Mouse (Mus musculus) limb, embryonic 12.5 days (tissue): ENCODE results near the gene Gli2. TPM values are rescaled to one million over a fixed set of nuclear protein-coding genes. Genes with fewer than 3 reads are reported as not detected.

Experiments
- ATAC-seq: fragments of 200-750 bp; cut with Nextera tagmentation; 2 replicates; pipeline ENCODE4 v1.8.0; 2017; ENCODE audit warnings: low read depth, moderate TSS enrichment; ENCODE audit not compliant: insufficient number of reproducible peaks, insufficient read depth, low FRiP score, low TSS enrichment
- H3K27ac ChIP-seq: fragments of 300-500 bp; sonication (generic); 2 replicates; pipeline ENCODE4 v1.5.1; 2016; ENCODE audit warnings: mild to moderate bottlenecking, moderate library complexity
- H3K27me3 ChIP-seq: fragments of 300-500 bp; sonication (generic); 2 replicates; pipeline ENCODE4 v1.6.1; 2016; ENCODE audit warnings: mild to moderate bottlenecking, moderate library complexity
- H3K36me3 ChIP-seq: fragments of 300-500 bp; sonication (generic); 2 replicates; pipeline ENCODE4 v1.6.1; 2016; ENCODE audit warnings: mild to moderate bottlenecking, moderate library complexity
- H3K4me1 ChIP-seq: fragments of 300-500 bp; sonication (generic); replicated peaks from 2 replicates; pipeline ENCODE4 v1.6.1; 2016
- H3K4me2 ChIP-seq: fragments of 300-500 bp; sonication (generic); 2 replicates; pipeline ENCODE4 v1.6.1; 2016; ENCODE audit warnings: mild to moderate bottlenecking, moderate library complexity
- H3K4me3 ChIP-seq: fragments of 300-500 bp; sonication (generic); replicated peaks from 2 replicates; pipeline ENCODE4 v1.5.1; 2016; ENCODE audit warnings: mild to moderate bottlenecking
- H3K9ac ChIP-seq: fragments of 300-500 bp; sonication (generic); replicated peaks from 2 replicates; pipeline ENCODE4 v1.6.1; 2016; ENCODE audit warnings: mild to moderate bottlenecking, moderate library complexity
- H3K9me3 ChIP-seq: fragments of 300-500 bp; sonication (generic); 2 replicates; pipeline ENCODE4 v1.6.1; 2016; ENCODE audit warnings: mild to moderate bottlenecking, moderate library complexity
- WGBS: fragments of 180-500 bp; shearing (Covaris S2); methylation state at CpG from one replicate; pipeline ENCODE4 v1.1.7; 2016; 5-methylcytosine and 5-hydroxymethylcytosine counted together
- polyA plus RNA-seq: library from polyadenylated mRNA; unstranded; fragments of >200 nt; fragmentation: Nextera tagmentation; extraction: Ambion mirVana; gene quantifications from 2 replicates; pipeline ENCODE4 v1.2.1, GENCODE M21; 2016

Gene Gli2
- polyA plus RNA-seq, 1 experiment from 2014 or later = 14.2 TPM

DNA sequence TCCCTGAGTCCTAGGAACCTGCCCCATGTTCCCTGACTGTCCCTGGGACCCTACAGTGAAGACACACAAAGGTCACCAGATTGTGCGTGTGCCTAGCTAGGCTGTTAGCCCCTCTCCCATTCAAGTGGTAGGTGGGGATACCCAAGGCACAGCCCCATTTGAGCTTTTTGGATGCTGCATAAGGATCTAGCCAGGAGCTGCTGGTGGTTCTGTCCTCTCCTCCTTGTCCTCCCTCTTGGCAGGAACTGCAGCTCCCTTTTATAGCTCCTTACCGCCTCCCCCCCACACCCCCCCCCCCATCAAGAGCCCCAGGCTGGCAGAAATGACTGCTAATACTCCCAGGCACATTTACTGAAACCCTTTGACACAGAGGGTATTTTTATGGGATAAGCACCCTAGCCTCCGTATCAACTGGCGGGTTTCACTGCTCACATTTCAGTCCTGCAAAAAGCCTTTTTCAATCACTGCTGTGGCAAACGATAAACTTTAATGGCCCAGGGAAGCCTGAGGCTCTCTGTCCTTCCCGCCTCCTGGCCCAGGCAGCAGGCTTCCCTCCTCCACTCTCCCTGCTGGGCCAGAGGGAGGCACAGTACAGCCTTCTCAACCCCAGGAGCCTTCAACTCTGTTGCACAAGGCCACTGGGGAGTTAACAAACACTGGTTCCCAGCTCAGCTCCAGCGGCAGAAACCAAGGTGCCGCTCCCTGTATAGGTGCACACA lies 151.4 kb downstream of the Gli2 start:
- 13% methylated on average over 7 of the region's 8 CpGs for WGBS
- Histone ChIP-seq H3K27me3 (no peaks in the 10 kb centered on the region), H3K9ac (no peak overlapping the region), H3K36me3 (0 out of 2 replicates have a peak, but pooled peaks cover 3% of the 10 kb centered on the region), H3K9me3 (no peaks in the 10 kb centered on the region), H3K4me2 (peak overlapping the region; percentile 16), H3K27ac (peak overlapping the region; percentile 89), H3K4me3 (no peak overlapping the region), H3K4me1 (peaks cover 86% of the 10 kb centered on the region)
- peak; percentile 67 for ATAC-seq

DNA sequence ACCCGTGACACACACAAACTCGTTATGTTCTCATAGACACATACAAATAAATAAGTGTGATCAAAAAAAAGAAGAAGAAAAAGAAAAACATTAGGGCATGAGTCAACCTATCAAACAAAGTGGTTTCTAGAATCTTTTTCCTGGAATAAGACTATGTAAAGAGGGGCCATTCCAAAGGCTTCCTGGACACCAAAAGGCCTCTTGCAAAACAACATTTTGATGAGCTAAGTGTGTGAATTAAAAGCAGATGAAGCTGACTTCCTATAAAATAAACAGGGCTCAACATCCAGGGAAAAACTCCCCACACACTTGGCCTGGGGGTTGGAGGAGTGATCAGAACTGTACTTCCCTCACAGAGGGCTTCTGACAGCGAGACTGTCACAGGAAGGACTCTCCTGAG lies 155.1 kb downstream of the Gli2 start:
- Histone ChIP-seq H3K27me3 (no peaks in the 10 kb centered on the region), H3K4me3 (no peak overlapping the region), H3K36me3 (no peaks in the 10 kb centered on the region), H3K4me2 (no peak overlapping the region), H3K9me3 (no peaks in the 10 kb centered on the region), H3K4me1 (peaks cover 74% of the 10 kb centered on the region), H3K27ac (no peak overlapping the region), H3K9ac (no peak overlapping the region)
- 71% methylated on average over 3 of the region's 3 CpGs for WGBS
- no peak for ATAC-seq

DNA sequence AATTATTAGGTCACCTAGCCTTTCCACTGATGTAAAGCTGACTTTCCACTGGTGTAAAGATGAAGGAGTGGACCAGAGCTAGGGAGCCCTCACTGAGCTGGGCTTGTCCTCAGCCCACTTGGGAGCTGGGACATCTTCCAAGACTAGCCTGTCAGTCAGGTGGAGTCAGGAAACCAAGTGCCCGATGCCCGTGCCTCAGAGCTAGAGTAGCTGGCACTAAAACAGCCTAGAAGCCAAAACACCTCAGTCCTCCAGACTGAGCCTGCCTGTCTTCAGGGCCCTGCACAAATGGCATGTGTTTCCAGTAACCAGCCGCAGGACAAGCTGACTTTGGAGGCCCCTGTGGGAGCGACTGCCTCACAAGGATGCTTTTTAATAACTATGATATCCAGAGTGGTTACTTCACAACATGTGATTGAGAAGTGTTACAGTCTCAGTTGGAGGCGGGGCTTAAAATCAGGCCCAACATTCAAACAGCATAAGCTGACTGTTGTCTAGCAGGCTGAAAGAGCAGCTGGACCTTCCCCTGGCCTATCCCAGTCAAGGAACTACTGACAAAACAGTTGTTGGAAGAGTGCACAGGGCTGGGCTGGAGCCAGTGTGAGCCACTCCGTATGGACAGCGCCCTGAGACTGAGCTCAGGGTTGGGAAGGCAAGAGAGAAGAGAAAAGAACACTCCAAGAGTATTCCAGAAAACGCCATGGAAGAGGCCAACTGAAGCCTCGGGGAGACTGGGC lies 158.2 kb downstream of the Gli2 start:
- H3K27ac ChIP-seq = peak overlapping the region; percentile 41; the same call in 1 of the 2 replicates
- 0 out of 2 replicates have a peak, but pooled peaks have one; percentile 27 for ATAC-seq
- no peaks in the 10 kb centered on the region for H3K9me3 ChIP-seq
- H3K4me3 ChIP-seq = no peak overlapping the region
- H3K9ac ChIP-seq = no peak overlapping the region
- 73% methylated on average over 9 of the region's 9 CpGs for WGBS
- H3K4me1 ChIP-seq = peaks cover 74% of the 10 kb centered on the region
- H3K27me3 ChIP-seq = no peaks in the 10 kb centered on the region
- H3K36me3 ChIP-seq = no peaks in the 10 kb centered on the region; the same call in 1 of the 2 replicates
- no peak overlapping the region for H3K4me2 ChIP-seq

DNA sequence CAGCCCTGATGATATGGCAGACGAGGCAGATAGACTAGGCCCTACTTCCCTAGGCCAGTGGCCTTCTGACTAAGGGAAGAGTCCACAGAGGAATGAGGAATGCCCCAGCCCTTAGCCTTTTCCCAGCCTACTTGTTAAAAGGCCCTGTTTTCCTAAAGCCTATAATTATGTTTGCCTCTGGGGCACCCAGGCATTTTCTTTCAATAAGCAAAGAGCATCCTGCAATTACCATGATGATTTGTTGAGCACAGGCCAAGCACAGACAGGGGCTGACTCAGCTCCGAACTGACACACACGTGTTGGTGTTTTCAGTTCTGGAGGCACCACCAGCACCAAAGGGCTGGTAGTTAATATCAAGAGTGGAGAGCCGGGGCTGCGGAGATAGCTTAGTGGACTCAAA lies 162.0 kb downstream of the Gli2 start:
- WGBS = 31% methylated on average over 5 of the region's 5 CpGs
- no peaks in the 10 kb centered on the region for H3K27me3 ChIP-seq
- no peak for ATAC-seq
- H3K27ac ChIP-seq = 0 out of 2 replicates have a peak overlapping the region, but pooled peaks have one; percentile 20
- H3K36me3 ChIP-seq = peaks cover 32% of the 10 kb centered on the region
- H3K4me2 ChIP-seq = no peak overlapping the region
- peaks cover 62% of the 10 kb centered on the region for H3K4me1 ChIP-seq
- H3K9me3 ChIP-seq = no peaks in the 10 kb centered on the region
- H3K9ac ChIP-seq = no peak overlapping the region
- no peak overlapping the region for H3K4me3 ChIP-seq

DNA sequence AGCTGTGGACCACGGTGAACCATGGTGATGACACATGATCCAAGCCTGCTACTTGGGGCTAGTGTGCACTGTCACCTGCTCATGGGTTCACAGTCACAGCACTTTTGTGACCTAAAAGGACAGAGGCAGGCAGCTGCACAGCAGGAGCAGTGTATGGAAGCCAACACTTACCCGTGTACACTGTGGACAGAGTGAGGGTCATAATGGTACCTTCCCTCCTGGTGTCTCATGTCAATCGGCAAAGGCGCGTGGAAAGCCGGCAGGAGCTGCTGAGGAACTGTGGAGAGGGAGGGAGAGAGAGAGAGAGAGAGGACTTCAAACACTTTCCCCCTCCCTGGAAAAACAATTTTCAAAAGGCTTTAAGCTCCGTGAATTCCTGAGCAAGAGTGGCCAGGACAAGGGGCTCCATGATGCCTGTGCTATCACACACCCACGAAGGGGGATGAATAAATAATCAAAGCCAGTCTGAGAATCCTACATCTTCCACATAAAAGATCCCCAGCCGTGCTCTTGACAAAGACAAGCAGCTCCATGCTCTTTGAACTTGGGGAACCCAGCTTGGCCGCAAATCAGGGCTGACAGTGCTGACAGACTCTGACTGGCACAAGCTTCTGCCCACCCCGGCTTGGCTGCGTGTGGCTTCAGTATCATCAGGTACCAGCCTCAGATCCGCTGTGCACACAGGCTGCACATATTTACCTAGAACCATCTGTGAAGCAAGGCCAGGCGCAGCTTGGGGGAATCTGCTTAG lies 163.1 kb downstream of the Gli2 start:
- Histone ChIP-seq H3K4me2 (no peak overlapping the region), H3K36me3 (peaks cover 43% of the 10 kb centered on the region), H3K9me3 (no peaks in the 10 kb centered on the region), H3K4me1 (peaks cover 55% of the 10 kb centered on the region), H3K27ac (no peak overlapping the region; the same call in 1 of the 2 replicates), H3K9ac (no peak overlapping the region), H3K27me3 (no peaks in the 10 kb centered on the region), H3K4me3 (no peak overlapping the region)
- no peak for ATAC-seq
- WGBS = 40% methylated on average over 14 of the region's 14 CpGs

DNA sequence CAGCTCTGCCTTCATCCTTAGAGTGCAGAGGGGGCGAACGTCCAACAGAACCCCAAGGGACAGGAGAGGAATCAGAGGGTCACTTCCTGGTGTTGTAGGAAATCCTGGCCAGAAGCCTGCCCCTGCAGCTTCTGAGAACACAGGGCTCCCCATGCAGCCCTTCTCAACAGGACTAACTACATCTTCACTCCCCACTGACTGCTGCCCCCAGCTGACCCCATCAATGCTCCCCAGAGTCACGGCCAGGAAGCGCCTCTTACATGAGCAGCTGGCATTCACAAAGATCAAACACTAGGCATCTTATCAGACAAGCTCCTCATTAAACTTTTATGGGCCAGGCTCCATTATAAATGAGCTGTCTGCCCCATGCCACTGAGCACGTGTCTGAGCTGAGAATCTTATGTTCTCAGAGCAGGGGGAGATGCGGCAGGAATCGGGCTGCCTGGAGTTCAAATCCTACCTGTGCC lies 172.6 kb downstream of the Gli2 start:
- H3K4me3 ChIP-seq = no peak overlapping the region
- no peak for ATAC-seq
- no peak overlapping the region for H3K4me2 ChIP-seq
- peaks cover 78% of the 10 kb centered on the region for H3K36me3 ChIP-seq
- H3K27ac ChIP-seq = no peak overlapping the region
- no peaks in the 10 kb centered on the region for H3K27me3 ChIP-seq
- no peaks in the 10 kb centered on the region for H3K9me3 ChIP-seq
- no peak overlapping the region for H3K9ac ChIP-seq
- peaks cover 37% of the 10 kb centered on the region for H3K4me1 ChIP-seq
- 20% methylated on average over 7 of the region's 7 CpGs for WGBS

DNA sequence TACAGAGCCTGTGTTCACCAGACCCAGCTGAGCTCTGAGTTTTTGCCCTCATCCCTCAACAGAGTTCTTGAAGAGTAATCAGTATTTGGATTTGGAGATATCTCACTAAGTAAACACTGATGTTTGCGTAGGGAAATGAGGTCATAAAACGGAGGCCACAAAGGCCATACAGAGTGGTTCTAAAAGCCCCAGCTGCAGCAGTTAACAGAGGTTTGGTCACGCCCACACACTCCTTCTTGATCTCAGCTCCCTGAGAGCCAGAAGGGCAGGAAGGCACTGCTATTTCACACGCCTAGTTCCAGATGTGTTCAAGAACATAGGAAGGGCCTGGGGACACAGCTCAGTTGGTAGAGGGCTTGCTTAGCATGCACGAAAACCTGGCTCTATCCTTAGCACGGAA lies 175.1 kb downstream of the Gli2 start:
- Histone ChIP-seq H3K27me3 (no peaks in the 10 kb centered on the region), H3K4me3 (no peak overlapping the region), H3K9me3 (no peaks in the 10 kb centered on the region), H3K36me3 (peaks cover 76% of the 10 kb centered on the region), H3K4me2 (no peak overlapping the region), H3K27ac (peak overlapping the region; percentile 70), H3K9ac (no peak overlapping the region), H3K4me1 (peaks cover 40% of the 10 kb centered on the region)
- WGBS = 18% methylated on average over 6 of the region's 6 CpGs
- peak; percentile 44; the same call in 1 of the 2 replicates for ATAC-seq

DNA sequence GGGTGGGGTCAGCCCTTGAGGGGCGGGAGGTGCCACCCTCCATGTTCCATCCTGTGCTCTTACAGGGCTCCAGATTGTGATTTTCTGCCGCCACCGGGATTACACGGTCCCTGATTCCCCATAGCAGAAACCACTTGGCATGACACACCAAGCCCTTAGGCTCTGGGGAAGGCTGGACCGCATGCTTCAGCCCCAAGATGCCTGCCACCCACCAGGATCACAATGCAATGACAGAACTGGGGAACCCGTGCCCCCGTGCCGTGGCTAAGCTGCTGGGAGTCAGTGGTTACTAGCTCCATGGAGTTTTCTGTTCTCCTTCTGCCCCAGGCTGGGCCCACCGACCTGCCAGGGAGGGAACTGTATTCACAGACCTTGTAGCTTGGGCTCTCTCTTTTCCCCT lies 178.2 kb downstream of the Gli2 start:
- H3K4me3 ChIP-seq = no peak overlapping the region
- H3K36me3 ChIP-seq = peaks cover 77% of the 10 kb centered on the region
- no peaks in the 10 kb centered on the region for H3K27me3 ChIP-seq
- no peaks in the 10 kb centered on the region for H3K9me3 ChIP-seq
- peaks cover 25% of the 10 kb centered on the region for H3K4me1 ChIP-seq
- H3K9ac ChIP-seq = no peak overlapping the region
- ATAC-seq = no peak
- whole genome bisulfite sequencing = 92% methylated on average over 9 of the region's 9 CpGs
- no peak overlapping the region for H3K27ac ChIP-seq
- no peak overlapping the region for H3K4me2 ChIP-seq

DNA sequence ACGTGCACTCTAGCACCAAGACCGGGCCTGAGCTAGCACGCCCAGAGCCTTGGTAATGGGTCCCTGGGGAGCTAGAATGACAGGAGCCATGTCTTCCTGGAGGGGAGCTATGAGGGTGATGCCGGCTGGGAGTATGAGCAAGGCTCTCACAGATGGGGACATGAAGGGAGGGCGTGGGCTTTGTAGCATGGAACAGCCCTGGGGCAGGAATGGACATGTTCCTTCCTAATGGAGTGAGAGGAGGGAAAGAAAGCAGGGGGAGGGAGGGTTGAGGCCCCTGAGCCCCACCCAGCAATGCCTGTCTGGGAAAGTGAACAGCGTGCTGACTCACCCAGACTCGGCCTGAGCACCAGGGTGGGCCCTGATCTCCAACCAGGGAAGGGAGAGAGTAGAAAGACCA lies 179.9 kb downstream of the Gli2 start:
- 73% methylated on average over 7 of the region's 7 CpGs for WGBS
- Histone ChIP-seq H3K36me3 (peaks cover 88% of the 10 kb centered on the region), H3K9ac (no peak overlapping the region), H3K4me1 (peaks cover 10% of the 10 kb centered on the region), H3K27ac (no peak overlapping the region), H3K4me2 (no peak overlapping the region), H3K4me3 (no peak overlapping the region), H3K27me3 (no peaks in the 10 kb centered on the region), H3K9me3 (no peaks in the 10 kb centered on the region)
- ATAC-seq = peak; percentile 5; the same call in 1 of the 2 replicates

DNA sequence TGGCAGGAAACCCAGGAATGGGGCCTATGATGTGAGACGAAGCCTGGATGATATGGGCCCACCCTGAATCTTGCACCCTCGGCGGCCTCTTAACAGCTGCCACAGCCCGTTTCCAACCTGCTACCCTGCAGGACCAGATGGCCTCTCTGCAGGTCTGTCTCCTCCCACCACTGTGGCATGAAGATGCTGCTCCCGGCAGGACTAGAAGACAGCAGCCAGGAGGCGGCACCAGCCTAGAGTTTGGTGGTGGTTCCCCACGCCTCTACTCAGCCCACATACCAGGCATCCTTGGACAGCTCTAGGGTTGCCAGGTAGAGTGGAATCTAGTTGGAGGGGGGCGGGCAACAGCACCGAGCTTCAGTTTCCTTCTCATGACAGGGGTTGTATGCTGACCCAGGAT lies 188.7 kb downstream of the Gli2 start:
- ATAC-seq = no peak
- Histone ChIP-seq H3K4me2 (no peak overlapping the region), H3K27ac (no peak overlapping the region), H3K27me3 (no peaks in the 10 kb centered on the region), H3K4me1 (peaks cover 7% of the 10 kb centered on the region), H3K36me3 (peaks cover 93% of the 10 kb centered on the region), H3K9me3 (no peaks in the 10 kb centered on the region), H3K9ac (no peak overlapping the region), H3K4me3 (no peak overlapping the region)
- WGBS = 57% methylated on average over 9 of the region's 9 CpGs

DNA sequence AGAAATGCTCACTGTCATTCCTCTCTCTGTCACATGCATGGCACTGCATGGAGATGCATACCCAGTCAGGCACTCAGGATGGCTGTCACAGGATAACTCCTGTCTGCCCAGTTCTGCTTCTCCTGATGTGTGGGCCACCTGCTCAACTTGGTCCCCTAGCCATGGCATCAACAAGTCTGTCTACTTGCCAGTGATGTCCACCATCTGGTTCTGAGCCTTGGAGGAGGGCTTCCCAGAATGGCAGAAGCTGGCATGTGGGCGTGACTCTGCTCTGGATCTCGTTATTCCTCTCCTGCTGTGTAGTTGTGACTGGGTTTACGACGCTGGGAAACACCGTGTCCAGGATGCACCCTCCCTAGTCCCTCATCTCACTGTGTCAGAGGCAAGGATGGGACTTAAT lies 189.4 kb downstream of the Gli2 start:
- 42% methylated on average over 5 of the region's 5 CpGs for WGBS
- Histone ChIP-seq H3K4me1 (peaks cover 7% of the 10 kb centered on the region), H3K27me3 (no peaks in the 10 kb centered on the region), H3K4me2 (no peak overlapping the region), H3K36me3 (peaks cover 94% of the 10 kb centered on the region), H3K9me3 (no peaks in the 10 kb centered on the region), H3K27ac (no peak overlapping the region), H3K9ac (no peak overlapping the region), H3K4me3 (no peak overlapping the region)
- ATAC-seq = no peak
